Mouse (Mus musculus) heart, adult 9 months (tissue): ENCODE results near the gene Astn2.

Source experiments
- DNase-seq, 2 experiments: peaks; one replicate each; pipeline ENCODE4 v3.0.0; 2022; ENCODE audit warnings: low spot score in 2 of 2

Astn2 gene

GRCm38 (mm10) chr4:66170787-66171186 lies 233.6 kb downstream of the Astn2 start:
- DNase-seq, result no peak

DNA sequence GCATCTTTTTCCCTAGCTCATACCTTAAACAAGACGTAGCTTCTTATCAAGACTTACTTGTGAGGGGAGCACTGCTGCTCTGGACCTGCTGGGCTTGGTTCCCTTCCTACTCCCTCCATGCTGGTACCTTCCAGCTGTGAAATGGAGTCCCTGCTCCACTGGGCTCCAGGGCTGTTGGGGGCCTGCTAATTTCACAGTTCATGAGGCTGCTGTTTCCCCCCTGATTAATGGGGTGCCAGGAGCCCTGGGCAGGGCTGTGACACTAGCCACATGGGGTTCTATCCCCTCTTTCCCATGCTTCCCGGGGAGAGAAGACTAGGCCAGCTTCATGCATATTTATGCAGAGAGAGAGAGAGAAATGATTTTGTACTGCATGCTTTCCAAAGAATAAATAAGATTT lies 234.9 kb downstream of the Astn2 start:
- no peak for DNase-seq

DNA sequence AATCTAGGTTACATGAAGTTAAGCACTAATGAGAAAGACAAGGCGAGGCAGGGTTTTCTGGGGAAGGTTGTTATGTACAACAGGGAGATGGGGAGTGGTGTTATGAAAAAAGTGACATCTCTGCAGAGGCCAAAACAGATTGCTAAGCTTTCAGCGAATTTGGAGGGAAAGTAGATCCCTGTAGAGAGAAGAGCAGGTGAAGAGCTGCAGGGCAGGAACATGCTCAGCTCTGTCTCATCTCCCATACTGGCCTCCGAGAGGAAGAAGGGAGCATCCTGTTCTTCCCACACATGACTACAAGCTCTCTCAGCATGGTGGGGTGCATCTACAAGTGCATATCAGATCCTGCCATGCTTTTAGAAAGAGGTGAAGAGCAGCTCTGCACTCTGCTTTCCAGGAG lies 245.7 kb downstream of the Astn2 start:
- no peak for DNase-seq

DNA sequence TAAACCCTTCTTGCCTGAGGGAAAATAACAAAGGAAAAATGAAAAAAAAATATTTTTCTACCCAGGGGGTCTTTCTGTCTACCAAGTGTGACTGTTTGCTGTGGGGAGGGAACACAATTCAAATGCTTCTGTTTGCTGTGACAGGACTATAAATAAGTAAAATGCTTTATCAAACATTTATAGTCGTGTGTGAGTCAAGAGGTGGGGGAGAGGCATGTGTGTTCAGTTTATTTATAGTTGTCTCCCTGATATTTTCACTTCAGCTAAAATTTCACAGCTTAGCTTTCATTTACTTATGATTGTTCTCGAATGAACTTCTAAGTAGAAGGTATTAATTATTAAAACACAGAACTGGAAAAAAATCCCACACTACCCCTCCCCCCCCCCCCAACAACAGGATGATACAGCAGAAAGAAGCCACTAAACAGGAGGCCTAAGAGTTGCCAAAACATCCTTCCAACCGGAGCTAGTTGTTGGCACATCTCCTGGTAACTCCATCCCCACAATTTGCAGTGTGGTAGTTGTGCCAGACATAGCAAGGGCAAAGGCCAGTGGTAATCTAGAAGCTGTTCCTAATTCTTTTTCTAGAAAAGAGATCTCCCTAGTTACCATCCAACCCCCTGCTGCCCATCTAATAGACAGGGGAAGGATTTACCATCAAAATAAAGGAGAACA lies 246.8 kb downstream of the Astn2 start:
- peak; percentile 7 to 29 for DNase-seq

- DNase-seq, result no peak
These were observed 257.9 kb downstream of the Astn2 start for GRCm38 (mm10) chr4:66146546-66146945.

GRCm38 (mm10) chr4:66126181-66126580 lies 278.2 kb downstream of the Astn2 start:
- DNase-seq, result no peak

DNA sequence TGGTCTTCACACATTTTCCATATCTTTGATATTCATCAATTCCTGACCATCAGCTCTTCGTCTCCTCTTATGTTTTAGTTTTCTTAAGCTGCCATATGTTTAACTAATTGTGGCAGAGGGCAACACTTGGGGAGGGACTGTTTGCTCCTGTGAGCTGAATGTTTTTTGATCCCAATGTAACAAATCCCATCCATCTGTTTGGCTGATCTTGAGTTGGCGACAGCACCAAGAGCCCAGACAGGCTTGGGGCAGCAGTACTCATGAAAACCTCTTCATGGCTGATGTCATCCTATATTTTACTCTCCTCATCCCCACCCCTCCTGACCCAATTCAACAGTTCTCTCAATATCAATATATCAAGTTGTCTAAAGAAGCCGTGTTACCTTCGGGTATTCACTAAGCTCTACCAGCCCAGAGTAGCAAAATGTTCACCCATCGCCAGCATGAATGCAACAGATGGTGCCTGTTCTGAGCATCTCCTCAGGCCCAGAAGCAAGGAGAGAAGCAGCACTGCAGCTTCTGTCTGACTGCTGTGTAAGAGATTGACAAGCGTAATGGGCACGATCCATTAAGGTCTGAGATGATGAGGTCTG lies 281.5 kb downstream of the Astn2 start:
- no peak for DNase-seq

- no peak for DNase-seq
These were observed 290.2 kb downstream of the Astn2 start for GRCm38 (mm10) chr4:66114243-66114642.

- DNase-seq, result no peak
These were observed 302.4 kb downstream of the Astn2 start for GRCm38 (mm10) chr4:66102037-66102436.

GRCm38 (mm10) chr4:66097629-66098028 lies 306.8 kb downstream of the Astn2 start:
- no peak for DNase-seq

DNA sequence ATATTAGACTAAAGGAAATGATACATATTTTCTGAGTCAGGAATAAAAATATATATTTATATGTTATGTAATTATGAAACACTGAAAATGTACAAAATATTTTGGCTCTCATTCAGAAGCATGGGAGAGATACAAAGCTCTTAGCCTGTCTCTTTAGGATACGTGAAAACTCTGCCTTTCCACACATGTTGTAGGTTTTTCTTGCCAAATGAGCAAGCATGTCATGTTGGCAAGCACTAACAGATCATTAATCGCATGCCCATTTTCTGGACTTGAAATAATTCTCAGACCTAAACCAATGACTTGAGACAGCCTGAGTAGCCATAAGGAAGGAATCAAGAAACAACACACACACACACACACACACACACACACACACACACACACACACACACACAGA lies 308.3 kb downstream of the Astn2 start:
- no peak for DNase-seq

DNA sequence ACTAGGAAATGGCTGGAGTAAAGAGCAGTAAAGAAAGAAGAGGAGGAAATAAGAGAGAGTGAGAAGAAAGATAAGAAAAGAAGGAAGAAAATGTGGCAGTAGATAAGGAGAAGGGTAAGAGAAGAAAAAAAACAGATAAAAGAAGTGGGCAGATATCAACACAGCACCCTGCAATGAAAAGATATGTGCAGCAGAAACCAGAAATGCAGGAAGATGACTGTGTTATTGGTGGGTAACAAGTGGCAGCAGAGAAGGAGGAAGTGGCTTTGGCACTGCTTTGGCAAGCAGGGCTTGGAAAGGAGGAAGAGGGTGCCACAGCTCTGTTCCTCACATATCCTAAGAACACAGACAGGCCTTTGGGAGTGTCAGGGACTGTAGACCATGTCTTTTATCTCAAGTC lies 347.2 kb downstream of the Astn2 start:
- no peak for DNase-seq

GRCm38 (mm10) chr4:66055690-66056089 lies 348.7 kb downstream of the Astn2 start:
- DNase-seq, result no peak

DNA sequence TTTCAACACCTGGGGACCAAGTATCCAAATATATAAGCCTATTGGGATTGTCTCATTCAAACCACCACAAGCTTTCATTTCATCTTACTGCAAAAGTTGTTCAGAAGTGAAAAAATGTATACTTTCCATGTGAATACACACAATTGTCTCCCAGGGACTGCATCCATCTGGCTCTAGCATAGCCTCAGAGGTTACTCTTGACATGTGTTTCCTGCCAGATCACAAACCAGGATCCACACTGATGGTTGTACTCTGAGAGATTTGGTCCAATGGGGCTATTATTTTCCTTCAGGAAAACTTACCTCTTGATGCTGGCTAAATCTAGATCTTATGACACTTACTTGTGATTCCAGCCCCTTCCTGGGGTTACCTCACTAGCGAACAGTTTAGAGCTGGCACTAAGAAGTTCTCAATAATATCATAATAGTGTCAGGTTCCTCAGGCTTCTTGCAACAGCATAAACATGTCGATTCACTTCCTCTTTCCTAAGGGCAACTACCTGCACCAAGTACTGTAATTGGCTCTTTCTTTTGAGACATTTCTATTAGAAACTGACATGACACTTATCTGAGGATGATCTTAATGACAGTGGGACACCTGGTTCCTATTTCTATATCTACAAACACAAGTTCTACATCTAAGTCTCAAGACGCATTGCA lies 361.3 kb downstream of the Astn2 start:
- no peak for DNase-seq

GRCm38 (mm10) chr4:66033826-66034225 lies 370.6 kb downstream of the Astn2 start:
- no peak for DNase-seq

- no peak for DNase-seq
These were observed 373.0 kb downstream of the Astn2 start for GRCm38 (mm10) chr4:66031320-66031870.

- DNase-seq, result no peak
These were observed 374.5 kb downstream of the Astn2 start for GRCm38 (mm10) chr4:66029901-66030300.

DNA sequence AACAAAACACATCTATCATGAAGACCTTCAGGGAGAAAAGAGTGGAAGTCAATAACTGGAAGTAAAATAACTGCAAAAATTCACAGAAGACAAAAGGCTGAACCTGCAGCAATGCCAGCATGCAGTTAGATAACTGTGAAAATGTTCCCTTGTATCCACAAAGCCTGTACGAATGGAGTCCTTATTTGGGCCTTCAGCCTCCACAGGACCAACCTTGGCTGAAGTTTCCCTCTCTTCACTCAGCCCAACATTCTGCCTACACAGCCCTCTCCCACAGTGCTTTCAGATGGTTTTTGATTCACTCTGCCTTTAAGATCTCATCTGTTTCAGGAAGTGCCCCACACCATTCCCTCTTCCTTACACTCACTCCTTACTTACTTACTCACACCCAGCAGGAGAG lies 376.5 kb downstream of the Astn2 start:
- DNase-seq, result no peak

GRCm38 (mm10) chr4:66025393-66026062 lies 378.9 kb downstream of the Astn2 start:
- peak; percentile 56 to 68 for DNase-seq

GRCm38 (mm10) chr4:66002936-66003335 lies 401.5 kb downstream of the Astn2 start:
- DNase-seq, result no peak

- DNase-seq, result no peak
These were observed 420.8 kb downstream of the Astn2 start for GRCm38 (mm10) chr4:65983643-65984042.

DNA sequence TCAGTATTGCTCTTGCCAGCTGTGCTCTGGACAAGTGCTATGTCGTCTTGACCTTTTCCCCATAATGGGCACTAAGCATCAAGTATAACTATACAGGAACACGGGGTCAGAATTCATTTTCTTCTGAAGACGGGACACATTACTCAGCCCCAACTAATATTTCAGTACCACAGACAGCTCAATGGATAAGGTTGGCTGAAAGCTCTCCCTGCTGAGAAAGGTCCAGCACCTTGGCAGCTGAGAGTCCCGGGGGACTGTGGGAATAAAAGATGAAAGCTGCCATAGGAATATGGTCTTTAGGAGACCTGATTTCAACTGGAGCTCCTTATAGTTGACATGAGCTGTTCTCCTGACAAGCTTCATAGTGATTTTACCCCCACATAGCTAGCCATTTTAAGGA lies 421.5 kb downstream of the Astn2 start:
- DNase-seq, result no peak
